Mouse (Mus musculus): Measurements from ENCODE around the gene Gm10803. TPM values are rescaled to one million over a fixed set of nuclear protein-coding genes. Genes with fewer than 3 reads are reported as not detected.

Gm10803 gene
- total and polyA plus RNA-seq, 3 experiments, result not detected

DNA sequence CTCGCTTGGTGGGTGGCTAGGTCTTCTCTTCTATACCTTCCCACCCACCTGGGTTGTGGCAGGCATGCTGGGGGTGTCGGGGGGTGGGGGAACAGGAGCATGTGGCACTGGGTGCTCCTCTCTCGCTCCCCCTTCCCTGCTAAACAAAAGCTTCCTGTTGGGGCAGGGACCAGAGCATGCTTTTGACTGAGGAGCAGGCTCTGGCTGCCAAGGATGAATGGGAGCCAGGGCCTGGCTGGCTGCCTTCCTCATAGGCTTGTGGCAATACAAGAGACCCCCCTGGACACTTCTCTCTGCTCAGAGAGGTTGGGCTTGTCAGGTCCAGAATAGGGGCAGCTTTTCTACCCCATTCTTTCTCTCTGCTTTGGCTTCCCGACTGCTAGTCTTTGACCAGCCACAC is 39.3 kb upstream of the Gm10803 start:
- no peaks in the 10 kb centered on the region for H3K36me3 ChIP-seq (replicated peaks in 1 of 2; ENCODE audit: control insufficient read depth in 1 of 2, insufficient read depth in 1 of 2, low read length in 1 of 2)
- no peak overlapping the region for H3K9ac ChIP-seq (ENCODE audit: insufficient read depth, low read depth)
- no peak for DNase-seq (ENCODE audit: extremely low read depth)
- peaks cover 0 to 10% of the 10 kb centered on the region in 2 experiments; a peak in 2 of 4 replicates for H3K4me1 ChIP-seq (ENCODE audit: control insufficient read depth in 1 of 2, insufficient read depth in 2 of 2)
- no peak overlapping the region for H3K27ac ChIP-seq (ENCODE audit: insufficient read depth, low read depth)
- H3K4me3 ChIP-seq (replicated peaks in 1 of 3; ENCODE audit: low read depth in 2 of 3, low read length in 2 of 3, poor library complexity in 1 of 3), result no peak overlapping the region
- H3K27me3 ChIP-seq (replicated peaks), result peaks cover 79% of the 10 kb centered on the region
- no peaks in the 10 kb centered on the region for H3K79me2 ChIP-seq (replicated peaks; ENCODE audit: control insufficient read depth, extremely low read depth, insufficient read depth, poor library complexity, severe bottlenecking)
- in situ Hi-C loops (cut with MboI; ENCODE audit: low pct_ligation_motif_present, low pct_unique_long_range_greater_than_20kb, low sequenced_read_pairs) (no loop called here), dilution Hi-C loops (cut with MboI; ENCODE audit: extremely low pct_ligation_motif_present, extremely low pct_unique_long_range_greater_than_20kb, low sequenced_read_pairs) (no loop called here)
- H3K9me3 ChIP-seq (replicated peaks; ENCODE audit: low read length), result peaks cover 3% of the 10 kb centered on the region
- no peak overlapping the region for H3K4me2 ChIP-seq (ENCODE audit: insufficient read depth, low read depth, poor library complexity, severe bottlenecking)
- TF ChIP-seq ZKSCAN1 (IDR thresholded peaks at IDR 0.05; ENCODE audit: borderline replicate concordance, low read depth, low read length) (no peak), CHD1 (IDR thresholded peaks at IDR 0.05; ENCODE audit: low read depth, low read length) (no peak), ZMIZ1 (IDR thresholded peaks at IDR 0.05; ENCODE audit: low read depth, low read length) (no peak), MEF2A (IDR thresholded peaks at IDR 0.05; ENCODE audit: borderline replicate concordance, low read depth, low read length) (no peak), RAD21 (IDR thresholded peaks at IDR 0.05; ENCODE audit: low read depth, low read length) (no peak), MAX (IDR thresholded peaks at IDR 0.05; ENCODE audit: low read length) (no peak), ETS1 (conservative IDR thresholded peaks at IDR 0.05; ENCODE audit: low read depth, low read length) (no peak), E2F4 (IDR thresholded peaks at IDR 0.05; ENCODE audit: insufficient replicate concordance, low read depth, low read length) (no peak), JUN (IDR thresholded peaks at IDR 0.05; ENCODE audit: insufficient read depth, low read depth, low read length) (no peak), EP300 (IDR thresholded peaks at IDR 0.05; ENCODE audit: low read length) (no peak), RCOR1 (conservative IDR thresholded peaks at IDR 0.05; ENCODE audit: low read depth, low read length) (no peak), NRF1 (IDR thresholded peaks at IDR 0.05; ENCODE audit: low read depth, low read length) (no peak), POLR2A (IDR thresholded peaks at IDR 0.05; ENCODE audit: low read depth, low read length) (no peak), JUND (conservative IDR thresholded peaks at IDR 0.05; ENCODE audit: low read depth, low read length) (no peak), UBTF (IDR thresholded peaks at IDR 0.05; ENCODE audit: low read depth, low read length) (no peak), TBP (conservative IDR thresholded peaks at IDR 0.05; ENCODE audit: low read depth, low read length) (no peak), MYC (IDR thresholded peaks at IDR 0.05; ENCODE audit: low read depth, low read length) (no peak)

DNA sequence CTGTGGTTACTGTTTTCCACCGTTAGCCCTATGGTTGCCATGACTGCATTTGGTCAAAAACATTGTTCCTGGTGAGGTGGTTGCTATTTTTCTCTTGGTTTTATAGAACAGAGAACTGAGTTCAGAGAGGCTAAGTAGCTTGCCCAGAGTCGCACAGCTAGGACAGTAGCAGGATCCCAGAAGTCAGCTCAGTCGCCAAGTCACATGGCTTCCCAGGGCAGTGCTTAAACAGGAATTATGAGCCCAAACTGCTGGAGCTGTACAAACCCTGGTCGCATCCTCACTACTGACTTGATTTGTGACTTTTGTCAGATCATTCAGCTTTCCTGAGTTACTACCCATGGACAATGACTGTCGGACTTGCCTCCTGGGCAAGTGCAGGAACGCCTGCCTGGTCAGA is 38.8 kb upstream of the Gm10803 start:
- H3K9me3 ChIP-seq (replicated peaks; ENCODE audit: low read length), result peaks cover 3% of the 10 kb centered on the region
- H3K9ac ChIP-seq (ENCODE audit: insufficient read depth, low read depth), result no peak overlapping the region
- TF ChIP-seq IRF4 (IDR thresholded peaks at IDR 0.05; ENCODE audit: low read depth, low read length), result no peak
- no peak for TF ChIP-seq ZNF384 (IDR thresholded peaks at IDR 0.05; ENCODE audit: low read depth, low read length)
- TF ChIP-seq NRF1 (IDR thresholded peaks at IDR 0.05; ENCODE audit: low read depth, low read length), result no peak
- no peak for TF ChIP-seq ZC3H11A (IDR thresholded peaks at IDR 0.05; ENCODE audit: low read depth, low read length)
- TF ChIP-seq POLR2AphosphoS2 (IDR thresholded peaks at IDR 0.05; ENCODE audit: low read depth, low read length), result no peak
- DNase-seq (ENCODE audit: extremely low read depth), result no peak
- H3K36me3 ChIP-seq (replicated peaks in 1 of 2; ENCODE audit: control insufficient read depth in 1 of 2, insufficient read depth in 1 of 2, low read length in 1 of 2), result no peaks in the 10 kb centered on the region
- no peaks in the 10 kb centered on the region for H3K79me2 ChIP-seq (replicated peaks; ENCODE audit: control insufficient read depth, extremely low read depth, insufficient read depth, poor library complexity, severe bottlenecking)
- dilution Hi-C loops (cut with MboI; ENCODE audit: extremely low pct_ligation_motif_present, extremely low pct_unique_long_range_greater_than_20kb, low sequenced_read_pairs), result no loop called here
- in situ Hi-C loops (cut with MboI; ENCODE audit: low pct_ligation_motif_present, low pct_unique_long_range_greater_than_20kb, low sequenced_read_pairs), result no loop called here
- peaks cover 82% of the 10 kb centered on the region for H3K27me3 ChIP-seq (replicated peaks)
- no peak overlapping the region for H3K27ac ChIP-seq (ENCODE audit: insufficient read depth, low read depth)
- no peak overlapping the region for H3K4me2 ChIP-seq (ENCODE audit: insufficient read depth, low read depth, poor library complexity, severe bottlenecking)
- H3K4me3 ChIP-seq (replicated peaks in 1 of 3; ENCODE audit: low read depth in 2 of 3, low read length in 2 of 3, poor library complexity in 1 of 3), result no peak overlapping the region
- peaks cover 0 to 10% of the 10 kb centered on the region in 2 experiments; a peak in 2 of 4 replicates for H3K4me1 ChIP-seq (ENCODE audit: control insufficient read depth in 1 of 2, insufficient read depth in 2 of 2)
